ENCODE assay signal across 20 mouse cellular contexts in the genomic region with DNA sequence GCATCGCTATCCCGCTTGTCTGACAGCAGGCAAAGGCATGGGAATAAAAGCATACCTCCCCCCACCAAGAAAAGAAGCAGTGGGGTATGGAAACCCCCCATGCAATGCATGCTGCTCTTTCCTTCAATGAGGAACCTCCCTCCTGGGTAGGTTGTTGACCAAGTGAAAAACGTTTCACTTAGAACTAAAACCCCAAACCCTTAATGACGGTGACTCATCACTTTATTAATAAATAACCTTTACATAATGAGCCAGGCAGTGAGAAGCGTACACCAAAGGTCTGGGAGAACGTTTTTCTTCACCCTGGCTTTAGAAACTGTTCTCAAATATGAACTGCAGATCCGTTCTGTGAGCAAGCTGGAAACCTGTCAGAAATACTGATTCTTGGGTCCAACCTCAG.
DNase-seq lines count a peak whose midpoint lies in the region; ATAC-seq and TF ChIP-seq lines count a peak whose summit lies in the region.
"Had no signal": no experiment of that assay in that cellular context is flagged by ENCODE, and none has a peak within 500 bp of the region (broad histone marks: within the 10 kb centered on the region; RNA-seq: fewer than 3 reads in every experiment).

No protein-coding gene starts in this region.

- H3K27me3 ChIP-seq in Patski: no peaks in the 10 kb centered on the region
- H3K27me3 ChIP-seq: CH12.LX had no signal

- H3K4me3 ChIP-seq in layer of hippocampus, adult 2 months: no peak overlapping the region

- intact Hi-C loops in heart, postnatal 10 days (cut with DNase I): no loop called here

- CTCF ChIA-PET in Patski (lab: Charles Lee): interaction anchor here (1.5 kb wide), 1 partner anchor 12 kb away, joined by 6 read pairs; no protein-coding TSS in a partner anchor

- peak; percentile 73 for ATAC-seq in Patski
- ATAC-seq: activated CD4-positive, CD25-positive, alpha-beta regulatory T cell, adult 4 months; CD4-positive, CD25-positive, alpha-beta regulatory T cell, adult 4 months had no signal

- no peak for DNase-seq in layer of hippocampus, adult 2 months (ENCODE audit: low spot score in 2 of 2)
- DNase-seq in layer of hippocampus, adult 11-12 months (ENCODE audit: low spot score): no peak
- peak; percentile 6 for DNase-seq in Muller cell, postnatal 12 days (ENCODE audit: inconsistent ontology term)
- peak; percentile 64 for DNase-seq in Patski (ENCODE audit: low read depth, low spot score)
- no peak for DNase-seq in adrenal gland, postnatal 25 days
- no peak for DNase-seq in heart, postnatal 10 days
- DNase-seq: adrenal gland, adult 2 months; adrenal gland, adult 8-10 months; adrenal gland, postnatal 10 days; adrenal gland, postnatal 14 days; adrenal gland, postnatal 36 days; B cell, adult 2 months; cerebellum, adult 11 months; cerebellum, adult 11-12 months; cerebellum, adult 2 months; cerebellum, adult 8-10 months; cerebellum, adult 9-10 months had no signal

- peak overlapping the region; percentile 7; the same call in 1 of the 2 replicates for H3K27ac ChIP-seq in layer of hippocampus, adult 2 months

- POLR2A ChIA-PET in Patski (lab: Charles Lee): no interaction called here

- no peak for TF ChIP-seq CTCF in layer of hippocampus, adult 2 months (conservative IDR thresholded peaks at IDR 0.05)
- no peak for TF ChIP-seq CTCF in Patski (IDR thresholded peaks at IDR 0.05)

- in situ Hi-C loops in Patski (cut with MboI; ENCODE audit: low pct_unique_long_range_greater_than_20kb): no loop called here

Comparison
In these comparisons a context has a peak if more than half of its experiments do, and no peak if none do; other contexts are left out.
1. DNase-seq: peak in Muller cell, postnatal 12 days (single experiment) and Patski (single experiment); none in layer of hippocampus, adult 2 months (0 of 2), layer of hippocampus, adult 11-12 months (single experiment), adrenal gland, postnatal 25 days (single experiment) and heart, postnatal 10 days (0 of 2).